Mouse (Mus musculus): ENCODE data around the gene Sfmbt2.

- TF ChIP-seq BHLHE40 (IDR thresholded peaks at IDR 0.05; ENCODE audit: low read depth, low read length) (no peak), CTCF (conservative IDR thresholded peaks at IDR 0.05 in 1 of 2, IDR thresholded peaks at IDR 0.05 in 1 of 2; ENCODE audit: low read depth in 2 of 2, low read length in 2 of 2) (no peak), CHD2 (IDR thresholded peaks at IDR 0.05; ENCODE audit: low read length) (no peak), MEF2A (IDR thresholded peaks at IDR 0.05; ENCODE audit: borderline replicate concordance, low read depth, low read length) (no peak), POLR2A (IDR thresholded peaks at IDR 0.05; ENCODE audit: low read depth, low read length) (no peak), MAX (IDR thresholded peaks at IDR 0.05; ENCODE audit: low read length) (no peak), EP300 (IDR thresholded peaks at IDR 0.05; ENCODE audit: low read length) (no peak), RAD21 (IDR thresholded peaks at IDR 0.05; ENCODE audit: low read depth, low read length) (no peak), USF1 (IDR thresholded peaks at IDR 0.05; ENCODE audit: low read depth, low read length) (no peak), UBTF (IDR thresholded peaks at IDR 0.05; ENCODE audit: low read depth, low read length) (no peak), ZC3H11A (IDR thresholded peaks at IDR 0.05; ENCODE audit: low read depth, low read length) (no peak), E2F4 (IDR thresholded peaks at IDR 0.05; ENCODE audit: insufficient replicate concordance, low read depth, low read length) (no peak), MAFK (IDR thresholded peaks at IDR 0.05; ENCODE audit: insufficient replicate concordance, low read length) (no peak), CHD1 (IDR thresholded peaks at IDR 0.05; ENCODE audit: low read depth, low read length) (no peak)
These were observed 39.8 kb downstream of the Sfmbt2 start for GRCm38 (mm10) chr2:10410069-10410468.

All from CH12.LX (cell line).